Mouse (Mus musculus): ENCODE results near the gene Foxg1. TPM values are rescaled to one million over a fixed set of nuclear protein-coding genes. Genes with fewer than 3 reads are reported as not detected.

The Foxg1 gene
- polyA plus RNA-seq, 1 experiment from 2014 or later: not detected

- H3K27ac ChIP-seq (ENCODE audit: low read length): no peak within 1 kb of the TSS
- peak within 1 kb of the TSS; percentile 37 for H3K4me3 ChIP-seq (ENCODE audit: low read depth, low read length)
- ATAC-seq: peak; percentile 30
- H3K27me3 ChIP-seq (replicated peaks; ENCODE audit: insufficient read depth, low read length): peaks cover 71% of the 10 kb centered on the region
- no peak for DNase-seq (ENCODE audit: low spot score)
- peak within 1 kb of the TSS; percentile 53 for H3K4me2 ChIP-seq (replicated peaks; ENCODE audit: low read depth, low read length)
- no peak within 1 kb of the TSS for H3K9ac ChIP-seq (replicated peaks; ENCODE audit: low read depth)
- peaks cover 7% of the 10 kb centered on the region; the same call in 1 of the 2 replicates for H3K4me1 ChIP-seq (ENCODE audit: insufficient read depth, low read depth, low read length)
- WGBS: 1% methylated on average over 69 of the region's 75 CpGs
- H3K36me3 ChIP-seq (ENCODE audit: insufficient read depth, low read length): no peaks in the 10 kb centered on the region
- no peaks in the 10 kb centered on the region for H3K9me3 ChIP-seq (ENCODE audit: low read length)
- peak; percentile 32 for TF ChIP-seq CTCF (IDR thresholded peaks at IDR 0.05)
- TF ChIP-seq EP300 (IDR thresholded peaks at IDR 0.05): no peak
These were observed 2.6 kb downstream of the Foxg1 start, which contains the start of gene Gm43517 for GRCm38 (mm10) chr12:49384876-49385630. Gene Gm43517 (plus strand): TSS chr12:49385174.

- 2% methylated on average over 23 of the region's 23 CpGs for WGBS
- no peak for DNase-seq (ENCODE audit: low spot score)
- Histone ChIP-seq H3K36me3 (ENCODE audit: insufficient read depth, low read length) (no peaks in the 10 kb centered on the region), H3K27ac (ENCODE audit: low read length) (no peak overlapping the region), H3K27me3 (replicated peaks; ENCODE audit: insufficient read depth, low read length) (peaks cover 71% of the 10 kb centered on the region), H3K4me1 (ENCODE audit: insufficient read depth, low read depth, low read length) (peaks cover 7% of the 10 kb centered on the region; the same call in 1 of the 2 replicates), H3K4me2 (replicated peaks; ENCODE audit: low read depth, low read length) (no peak overlapping the region), H3K4me3 (ENCODE audit: low read depth, low read length) (peak overlapping the region; percentile 5; the same call in 1 of the 2 replicates), H3K9me3 (ENCODE audit: low read length) (no peaks in the 10 kb centered on the region), H3K9ac (replicated peaks; ENCODE audit: low read depth) (no peak overlapping the region)
- no peak for ATAC-seq
- no peak for TF ChIP-seq EP300 (IDR thresholded peaks at IDR 0.05)
- no peak for TF ChIP-seq CTCF (IDR thresholded peaks at IDR 0.05)
These were observed 3.2 kb downstream of the Foxg1 start for GRCm38 (mm10) chr12:49385631-49385990.

- TF ChIP-seq CTCF (IDR thresholded peaks at IDR 0.05): no peak
- no peak overlapping the region for H3K27ac ChIP-seq (ENCODE audit: low read length)
- H3K36me3 ChIP-seq (ENCODE audit: insufficient read depth, low read length): no peaks in the 10 kb centered on the region
- no peak for DNase-seq (ENCODE audit: low spot score)
- H3K9me3 ChIP-seq (ENCODE audit: low read length): no peaks in the 10 kb centered on the region
- H3K4me2 ChIP-seq (replicated peaks; ENCODE audit: low read depth, low read length): no peak overlapping the region
- H3K4me1 ChIP-seq (ENCODE audit: insufficient read depth, low read depth, low read length): peaks cover 7% of the 10 kb centered on the region; the same call in 1 of the 2 replicates
- H3K27me3 ChIP-seq (replicated peaks; ENCODE audit: insufficient read depth, low read length): peaks cover 71% of the 10 kb centered on the region
- no peak overlapping the region for H3K4me3 ChIP-seq (ENCODE audit: low read depth, low read length)
- ATAC-seq: no peak
- WGBS: 17% methylated on average over 10 of the region's 10 CpGs
- H3K9ac ChIP-seq (replicated peaks; ENCODE audit: low read depth): no peak overlapping the region
These were observed 3.8 kb downstream of the Foxg1 start for GRCm38 (mm10) chr12:49386081-49386805.

GRCm38 (mm10) chr12:49387856-49388598 lies 5.6 kb downstream of the Foxg1 start:
- peaks cover 71% of the 10 kb centered on the region for H3K27me3 ChIP-seq (replicated peaks; ENCODE audit: insufficient read depth, low read length)
- H3K27ac ChIP-seq (ENCODE audit: low read length): no peak overlapping the region
- 31% methylated on average over 2 of the region's 2 CpGs for WGBS
- no peak overlapping the region for H3K4me2 ChIP-seq (replicated peaks; ENCODE audit: low read depth, low read length)
- H3K9me3 ChIP-seq (ENCODE audit: low read length): no peaks in the 10 kb centered on the region
- H3K4me1 ChIP-seq (ENCODE audit: insufficient read depth, low read depth, low read length): peaks cover 7% of the 10 kb centered on the region; the same call in 1 of the 2 replicates
- no peak for DNase-seq (ENCODE audit: low spot score)
- TF ChIP-seq CTCF (IDR thresholded peaks at IDR 0.05) (no peak), EP300 (IDR thresholded peaks at IDR 0.05) (no peak)
- no peak overlapping the region for H3K4me3 ChIP-seq (ENCODE audit: low read depth, low read length)
- H3K36me3 ChIP-seq (ENCODE audit: insufficient read depth, low read length): no peaks in the 10 kb centered on the region
- H3K9ac ChIP-seq (replicated peaks; ENCODE audit: low read depth): no peak overlapping the region
- ATAC-seq: no peak

GRCm38 (mm10) chr12:49389666-49390065 lies 7.2 kb downstream of the Foxg1 start:
- Histone ChIP-seq H3K4me3 (ENCODE audit: low read depth, low read length) (no peak overlapping the region), H3K4me1 (ENCODE audit: insufficient read depth, low read depth, low read length) (no peaks in the 10 kb centered on the region), H3K9me3 (ENCODE audit: low read length) (no peaks in the 10 kb centered on the region), H3K27ac (ENCODE audit: low read length) (no peak overlapping the region), H3K27me3 (replicated peaks; ENCODE audit: insufficient read depth, low read length) (peaks cover 61% of the 10 kb centered on the region), H3K9ac (replicated peaks; ENCODE audit: low read depth) (no peak overlapping the region), H3K4me2 (replicated peaks; ENCODE audit: low read depth, low read length) (no peak overlapping the region), H3K36me3 (ENCODE audit: insufficient read depth, low read length) (no peaks in the 10 kb centered on the region)
- no peak for ATAC-seq
- no peak for DNase-seq (ENCODE audit: low spot score)
- no peak for TF ChIP-seq CTCF (IDR thresholded peaks at IDR 0.05)
- no peak for TF ChIP-seq EP300 (IDR thresholded peaks at IDR 0.05)
- WGBS: 8% methylated on average over 5 of the region's 5 CpGs

GRCm38 (mm10) chr12:49390257-49390656 lies 7.8 kb downstream of the Foxg1 start:
- no peak overlapping the region for H3K9ac ChIP-seq (replicated peaks; ENCODE audit: low read depth)
- DNase-seq (ENCODE audit: low spot score) (no peak), ATAC-seq (no peak)
- H3K4me1 ChIP-seq (ENCODE audit: insufficient read depth, low read depth, low read length): no peaks in the 10 kb centered on the region
- H3K9me3 ChIP-seq (ENCODE audit: low read length): no peaks in the 10 kb centered on the region
- H3K27ac ChIP-seq (ENCODE audit: low read length): no peak overlapping the region
- TF ChIP-seq EP300 (IDR thresholded peaks at IDR 0.05): no peak
- TF ChIP-seq CTCF (IDR thresholded peaks at IDR 0.05): no peak
- H3K36me3 ChIP-seq (ENCODE audit: insufficient read depth, low read length): no peaks in the 10 kb centered on the region
- H3K4me3 ChIP-seq (ENCODE audit: low read depth, low read length): no peak overlapping the region
- H3K4me2 ChIP-seq (replicated peaks; ENCODE audit: low read depth, low read length): no peak overlapping the region
- peaks cover 61% of the 10 kb centered on the region for H3K27me3 ChIP-seq (replicated peaks; ENCODE audit: insufficient read depth, low read length)
- WGBS: 5% methylated on average over 13 of the region's 13 CpGs

Measured in lung, postnatal 0 days (tissue).